Mouse (Mus musculus) stomach, postnatal 0 days (tissue): ENCODE results near the gene Rorb. TPM values are rescaled to one million over a fixed set of nuclear protein-coding genes. Genes with fewer than 3 reads are reported as not detected.
A peak's percentile ranks its signal among the peaks of the same experiment; 100 is the strongest.

Experiments used
- ATAC-seq: fragments of 200-750 bp; cut with Nextera tagmentation; 2 replicates; pipeline ENCODE4 v1.8.0; 2017; ENCODE audit not compliant: low FRiP score, low TSS enrichment
- DNase-seq: peaks from one replicate; pipeline ENCODE4 v3.0.0-alpha.2; 2016; ENCODE audit warnings: low spot score
- H3K27ac ChIP-seq: fragments of 300-500 bp; sonication (generic); replicated peaks from 2 replicates; pipeline ENCODE4 v1.5.1; 2014; ENCODE audit warnings: mild to moderate bottlenecking, control low read depth
- H3K27me3 ChIP-seq: fragments of 300-500 bp; sonication (generic); 2 replicates; pipeline ENCODE4 v1.6.1; 2014; ENCODE audit warnings: low read length; ENCODE audit not compliant: control insufficient read depth, insufficient read depth
- H3K36me3 ChIP-seq: fragments of 300-500 bp; sonication (generic); 2 replicates; pipeline ENCODE4 v1.6.1; 2014; ENCODE audit warnings: low read length, mixed read lengths; ENCODE audit not compliant: control insufficient read depth, insufficient read depth
- H3K4me1 ChIP-seq: fragments of 300-500 bp; sonication (generic); replicated peaks from 2 replicates; pipeline ENCODE4 v1.6.1; 2014; ENCODE audit warnings: antibody characterized with exemption; ENCODE audit not compliant: control insufficient read depth, insufficient read depth
- H3K4me2 ChIP-seq: fragments of 300-500 bp; sonication (generic); replicated peaks from 2 replicates; pipeline ENCODE4 v1.6.1; 2014; ENCODE audit warnings: low read depth, mild to moderate bottlenecking, control low read depth, moderate library complexity
- H3K4me3 ChIP-seq: fragments of 300-500 bp; sonication (generic); 2 replicates; pipeline ENCODE4 v1.5.1; 2014; ENCODE audit warnings: low read depth, low read length, control low read depth
- H3K9ac ChIP-seq: fragments of 300-500 bp; sonication (generic); 2 replicates; pipeline ENCODE4 v1.6.1; 2014; ENCODE audit warnings: mild to moderate bottlenecking, low read length, control low read depth, mixed read lengths
- H3K9me3 ChIP-seq: fragments of 300-500 bp; sonication (generic); 2 replicates; pipeline ENCODE4 v1.6.1; 2016; ENCODE audit warnings: low read length; ENCODE audit not compliant: control insufficient read depth
- CTCF ChIP-seq: IDR thresholded peaks from 2 replicates; pipeline ENCODE4 v1.5.1; 2016; ENCODE audit warnings: antibody characterized with exemption, low read depth, mild to moderate bottlenecking, moderate library complexity
- EP300 ChIP-seq: optimal IDR thresholded peaks from 2 replicates; pipeline ENCODE3; 2016; ENCODE audit warnings: antibody characterized with exemption
- WGBS: fragments of 180-500 bp; shearing (Covaris S2); extraction: QIAGEN DNeasy Blood & Tissue Kit; methylation state at CpG from one replicate; pipeline ENCODE4 v1.1.7; 2014; 5-methylcytosine and 5-hydroxymethylcytosine counted together
- polyA plus RNA-seq: library from polyadenylated mRNA; unstranded; fragments of >200 nt; fragmentation: Nextera tagmentation; extraction: Ambion mirVana; gene quantifications from 2 replicates; pipeline ENCODE4 v1.2.1, GENCODE M21; 2015

Gene Rorb
- polyA plus RNA-seq, 1 experiment from 2014 or later = 0.11 TPM

DNA sequence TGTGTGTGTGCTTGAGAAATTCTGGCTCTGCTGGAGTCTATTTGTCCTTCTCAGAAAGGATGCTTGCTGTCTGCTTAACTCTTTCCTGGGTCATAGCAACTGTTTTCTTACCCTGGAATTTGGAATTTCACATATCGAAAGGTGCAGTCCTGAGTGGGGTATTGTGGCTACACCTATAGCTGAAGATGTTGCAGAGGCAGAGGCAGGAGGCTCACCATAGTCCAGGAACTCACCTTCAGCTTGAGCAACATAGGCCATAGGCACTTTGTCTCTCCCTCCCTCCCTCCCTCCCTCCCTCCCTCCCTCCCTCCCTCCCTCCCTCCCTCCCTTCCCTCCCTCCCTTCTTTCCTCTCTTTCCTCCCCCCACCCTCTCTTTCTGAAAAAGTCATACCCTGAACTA is 221.4 kb downstream of the Rorb start:
- no peaks in the 10 kb centered on the region for H3K27me3 ChIP-seq
- 78% methylated on average over 1 of the region's 1 CpGs for WGBS
- TF ChIP-seq EP300 (no peak), CTCF (no peak)
- H3K9me3 ChIP-seq = no peaks in the 10 kb centered on the region
- H3K4me1 ChIP-seq = no peaks in the 10 kb centered on the region
- H3K36me3 ChIP-seq = no peaks in the 10 kb centered on the region
- H3K4me3 ChIP-seq = no peak overlapping the region
- H3K4me2 ChIP-seq = no peak overlapping the region
- DNase-seq = no peak
- no peak overlapping the region for H3K9ac ChIP-seq
- H3K27ac ChIP-seq = no peak overlapping the region
- no peak for ATAC-seq

DNA sequence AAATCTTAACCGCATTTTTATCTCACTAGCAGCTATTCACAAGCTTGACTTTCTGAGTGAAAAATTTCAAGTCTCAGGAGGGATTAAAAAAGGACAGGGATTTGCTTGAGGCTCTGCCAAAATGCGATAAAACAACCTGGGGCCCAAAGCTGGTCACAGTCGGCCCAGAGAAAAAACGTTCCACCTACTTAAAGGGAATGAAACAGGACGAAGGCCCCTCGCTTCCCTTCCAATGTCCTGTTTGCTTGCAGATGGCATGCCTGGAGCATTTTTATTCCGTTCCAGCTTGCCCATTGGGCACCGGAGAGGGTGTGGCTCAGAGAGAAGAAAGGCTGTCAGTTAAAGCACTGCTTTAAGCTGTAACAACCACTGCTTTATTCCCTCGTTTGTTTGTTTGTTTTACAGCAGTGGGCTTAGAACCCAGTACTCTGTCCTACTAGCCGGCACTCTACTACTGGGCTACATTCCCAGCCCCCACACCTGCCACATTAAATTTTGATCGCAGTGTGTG is 221.8 kb downstream of the Rorb start:
- no peak for TF ChIP-seq CTCF
- TF ChIP-seq EP300 = no peak
- H3K9me3 ChIP-seq = no peaks in the 10 kb centered on the region
- ATAC-seq = no peak
- H3K27ac ChIP-seq = no peak overlapping the region
- DNase-seq = no peak
- 14% methylated on average over 11 of the region's 11 CpGs for WGBS
- no peaks in the 10 kb centered on the region for H3K4me1 ChIP-seq
- peak overlapping the region; percentile 35; the same call in 1 of the 2 replicates for H3K9ac ChIP-seq
- no peaks in the 10 kb centered on the region for H3K27me3 ChIP-seq
- H3K36me3 ChIP-seq = no peaks in the 10 kb centered on the region
- H3K4me3 ChIP-seq = peak overlapping the region; percentile 17; the same call in 1 of the 2 replicates
- peak overlapping the region; percentile 34; the same call in 1 of the 2 replicates for H3K4me2 ChIP-seq

DNA sequence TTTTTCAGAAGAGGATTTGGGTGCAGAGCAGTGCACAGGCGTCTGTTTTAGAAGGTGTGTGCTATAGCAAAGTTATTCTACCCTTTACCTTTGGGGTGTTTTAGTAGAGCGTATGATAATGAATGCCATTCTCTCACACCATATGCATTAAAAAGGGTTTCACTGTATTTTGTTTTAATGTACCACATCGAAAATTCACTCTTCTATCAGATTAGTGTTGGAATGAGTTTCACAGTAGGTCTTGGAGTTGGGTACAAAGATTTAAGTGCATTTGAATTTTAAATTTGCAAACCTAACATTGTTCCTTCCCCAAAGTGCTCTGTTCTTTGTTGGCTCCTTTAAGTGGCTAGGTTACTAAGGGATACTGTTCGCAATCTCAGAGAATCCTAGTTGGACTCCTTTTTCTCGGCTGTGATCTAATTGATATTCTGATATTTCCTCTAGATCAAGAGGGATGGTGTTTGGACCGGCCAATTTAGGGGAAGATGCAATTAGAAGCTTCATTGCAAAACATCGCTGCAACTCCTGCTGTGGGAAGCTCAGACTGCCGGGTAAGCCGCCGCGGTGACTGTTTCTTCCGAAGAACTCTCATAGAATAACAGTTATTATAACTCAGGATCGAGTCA is 222.4 kb downstream of the Rorb start:
- WGBS = 44% methylated on average over 13 of the region's 13 CpGs
- Histone ChIP-seq H3K27ac (no peak overlapping the region), H3K9me3 (no peaks in the 10 kb centered on the region), H3K4me2 (peak overlapping the region; percentile 34; the same call in 1 of the 2 replicates), H3K27me3 (no peaks in the 10 kb centered on the region), H3K9ac (no peak overlapping the region; the same call in 1 of the 2 replicates), H3K36me3 (no peaks in the 10 kb centered on the region), H3K4me1 (no peaks in the 10 kb centered on the region), H3K4me3 (peak overlapping the region; percentile 17; the same call in 1 of the 2 replicates)
- ATAC-seq (no peak), DNase-seq (no peak)
- TF ChIP-seq EP300 (no peak), CTCF (no peak)

DNA sequence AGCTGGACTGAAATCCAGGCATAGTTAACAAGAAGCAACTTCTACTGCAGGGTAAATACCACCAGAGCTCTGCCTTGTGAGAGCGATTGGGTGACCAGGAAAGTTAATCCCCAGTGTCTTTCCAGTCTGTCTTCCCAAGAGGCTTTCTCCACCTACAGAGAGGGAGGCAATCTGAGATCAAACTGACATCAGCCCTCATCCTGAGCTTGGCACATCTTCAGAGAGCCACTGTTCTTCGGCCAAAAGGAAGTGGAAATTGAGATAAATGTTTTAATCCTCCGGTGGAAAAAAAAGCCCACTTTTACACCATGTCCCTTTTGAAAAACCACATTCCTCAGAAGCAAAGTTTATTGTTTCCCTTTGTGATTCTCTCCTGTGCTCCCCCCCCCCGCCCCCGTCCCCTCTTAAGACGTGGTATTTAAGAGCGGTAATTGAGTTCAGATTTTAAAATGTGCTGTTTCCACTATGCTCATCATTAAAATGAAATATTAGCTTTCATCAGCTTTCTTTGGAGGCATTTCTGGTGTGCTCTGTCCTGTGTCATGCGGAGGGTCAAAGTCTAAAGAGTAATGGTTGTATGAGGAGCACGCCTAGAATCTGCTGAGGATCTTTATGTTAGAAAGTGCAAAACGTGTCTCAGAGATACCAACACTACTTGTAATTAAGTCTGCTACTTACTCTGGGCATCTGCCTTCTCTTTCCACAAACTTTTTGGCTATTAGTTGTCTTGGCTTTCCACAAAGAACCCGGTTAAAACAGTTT is 223.2 kb downstream of the Rorb start:
- DNase-seq = no peak
- H3K27me3 ChIP-seq = no peaks in the 10 kb centered on the region
- H3K4me3 ChIP-seq = no peak overlapping the region
- WGBS = 59% methylated on average over 11 of the region's 11 CpGs
- TF ChIP-seq EP300 = no peak
- no peak for TF ChIP-seq CTCF
- no peak for ATAC-seq
- H3K36me3 ChIP-seq = no peaks in the 10 kb centered on the region
- no peak overlapping the region for H3K4me2 ChIP-seq
- H3K9ac ChIP-seq = no peak overlapping the region
- no peaks in the 10 kb centered on the region for H3K9me3 ChIP-seq
- no peaks in the 10 kb centered on the region for H3K4me1 ChIP-seq
- H3K27ac ChIP-seq = no peak overlapping the region

DNA sequence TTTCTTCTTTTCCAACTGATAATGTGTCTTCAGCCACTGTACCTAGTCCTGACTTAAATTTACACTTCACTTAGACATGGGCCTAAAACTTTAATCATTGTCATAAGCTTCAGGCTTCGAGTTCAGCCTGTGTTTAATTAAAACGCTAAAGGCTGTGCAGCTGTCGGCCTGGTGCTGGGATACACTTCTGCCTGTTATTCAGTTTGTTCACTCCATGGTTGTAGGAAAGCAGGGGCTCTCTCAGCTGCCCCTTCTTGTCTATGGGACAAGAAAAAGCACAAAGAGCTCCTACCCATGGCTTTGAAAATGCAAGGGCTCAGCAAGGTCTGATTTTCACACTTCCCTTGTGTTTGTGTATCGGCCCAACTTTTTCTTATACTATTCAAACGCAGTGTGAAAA is 229.8 kb downstream of the Rorb start:
- no peaks in the 10 kb centered on the region for H3K36me3 ChIP-seq
- no peaks in the 10 kb centered on the region for H3K9me3 ChIP-seq
- H3K4me3 ChIP-seq = no peak overlapping the region
- DNase-seq = no peak
- no peaks in the 10 kb centered on the region for H3K4me1 ChIP-seq
- H3K27ac ChIP-seq = no peak overlapping the region
- 69% methylated on average over 5 of the region's 5 CpGs for WGBS
- no peak overlapping the region for H3K4me2 ChIP-seq
- no peak overlapping the region for H3K9ac ChIP-seq
- TF ChIP-seq CTCF = no peak
- no peak for TF ChIP-seq EP300
- no peak for ATAC-seq
- no peaks in the 10 kb centered on the region for H3K27me3 ChIP-seq
